Mouse (Mus musculus): ENCODE data around the gene Trim46.

- TF ChIP-seq CTCF (IDR thresholded peaks at IDR 0.05; ENCODE audit: low read depth) (no peak), EP300 (IDR thresholded peaks at IDR 0.05; ENCODE audit: low read depth) (no peak)
These were observed 16.3 kb upstream of the Trim46 start for GRCm38 (mm10) chr3:89262417-89262816.

Measured in heart, postnatal 0 days (tissue).